Mouse (Mus musculus): ENCODE measurements around the gene Olfr347. TPM values are rescaled to one million over a fixed set of nuclear protein-coding genes. Genes with fewer than 3 reads are reported as not detected.

Olfr347 gene
- total RNA-seq (2021): not detected
- long read RNA-seq, experiment 1: 0 reads
- long read RNA-seq, experiment 2: 0 reads

DNA sequence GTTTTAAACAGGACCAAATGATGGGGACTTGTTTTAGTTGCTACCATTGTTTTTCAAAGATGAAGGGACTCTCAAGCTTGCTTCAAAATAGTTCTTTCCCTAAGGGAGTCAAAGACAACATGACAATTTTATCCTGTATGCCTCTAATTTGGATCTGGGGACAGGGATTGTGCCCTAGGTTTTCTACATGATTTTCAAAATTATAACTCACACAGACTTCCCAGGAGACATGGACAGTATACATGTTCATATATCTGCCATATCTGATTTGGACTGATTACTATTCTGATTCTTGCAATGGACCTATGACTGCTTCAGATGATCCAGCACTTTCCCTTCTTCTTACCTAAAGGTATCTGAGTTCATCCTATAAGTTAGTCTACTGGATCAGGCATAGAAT lies at the start of gene Olfr347:
TSS of gene Olfr347 (plus strand) at position 301 of the 400 bp plus-strand sequence.
- DNase-seq (ENCODE audit: low spot score): no peak

DNA sequence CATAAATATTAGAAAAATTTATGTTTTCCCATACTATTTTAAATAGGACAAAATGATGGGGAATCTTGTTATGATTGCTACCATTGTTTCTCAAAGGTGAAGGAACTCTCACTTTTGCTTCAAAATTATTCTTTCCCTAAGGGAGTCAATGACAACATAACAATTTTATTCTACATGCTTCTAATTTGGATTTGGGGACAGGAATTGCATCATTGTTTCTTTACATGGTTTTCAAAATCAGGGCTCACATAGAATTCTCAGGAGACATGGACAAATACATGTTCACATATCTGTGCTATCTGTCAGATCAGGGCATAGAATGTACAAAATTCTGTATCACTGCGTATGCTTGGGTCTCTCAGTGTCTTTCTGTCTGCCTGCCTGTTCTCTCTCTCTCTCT lies 46.2 kb upstream of the Olfr347 start, which contains the start of gene Olfr346:
TSS of gene Olfr346 (plus strand) at position 301 of the 400 bp plus-strand sequence.
- no peak for DNase-seq (ENCODE audit: low spot score)

DNA sequence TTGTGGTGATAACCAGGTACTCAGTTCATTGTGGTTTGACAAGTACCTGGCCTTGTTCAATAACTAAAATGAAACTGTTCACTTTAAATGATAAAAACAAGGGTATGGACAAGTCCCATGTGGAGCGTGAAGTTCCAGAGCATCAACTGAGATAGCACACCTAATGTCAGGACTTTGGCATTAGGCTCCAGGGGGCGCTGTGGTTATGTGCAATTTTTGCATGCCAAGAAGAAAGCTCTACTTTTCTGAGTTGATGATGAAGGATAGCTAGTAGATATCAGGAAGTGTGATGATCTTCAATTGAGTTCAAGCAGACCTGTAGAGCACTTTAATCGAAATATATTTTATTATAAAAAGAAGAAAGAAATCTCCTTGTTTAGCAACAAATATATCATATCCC lies 4.5 kb downstream of the Olfr347 start:
- DNase-seq (ENCODE audit: low spot score): no peak

DNA sequence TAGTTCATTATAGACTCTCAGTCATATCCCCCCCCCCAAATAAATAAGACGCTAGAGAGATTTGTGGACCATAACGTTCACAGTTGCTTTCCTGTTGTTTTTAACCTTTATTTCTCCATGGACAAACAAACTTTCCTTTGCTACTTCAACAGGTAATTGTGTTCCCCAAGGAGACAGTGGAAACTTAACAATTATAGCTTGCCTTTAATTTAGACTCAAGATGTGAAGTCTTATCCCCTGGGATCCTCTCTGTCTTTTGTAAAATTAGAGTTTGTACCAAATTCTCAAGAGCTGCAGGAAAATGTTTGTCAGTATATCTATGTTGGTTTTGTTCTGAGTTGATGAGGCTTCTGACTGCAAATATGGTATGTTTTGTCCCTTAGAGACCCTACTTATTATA lies 52.3 kb downstream of the Olfr347 start, which contains the start of gene Olfr348:
TSS of gene Olfr348 (plus strand) at position 301 of the 400 bp plus-strand sequence.
- DNase-seq (ENCODE audit: low spot score): no peak

Other genes with a start within 250 kb of the Olfr347 start
- not detected for gene Olfr341, start 249.4 kb upstream of the Olfr347 start, total RNA-seq (2021)
- not detected for gene Olfr342, start 206.9 kb upstream of the Olfr347 start, total RNA-seq (2021)
- not detected for gene Olfr344, start 165.2 kb upstream of the Olfr347 start, total RNA-seq (2021)
- gene Olfr345, start 91.9 kb upstream of the Olfr347 start, total RNA-seq (2021): not detected
- not detected for gene Olfr346, start 46.1 kb upstream of the Olfr347 start, total RNA-seq (2021)
- not detected for gene Olfr348, start 52.4 kb downstream of the Olfr347 start, total RNA-seq (2021)
- not detected for gene Olfr50, start 58.6 kb downstream of the Olfr347 start, total RNA-seq (2021)
- not detected for gene Olfr3, start 85.1 kb downstream of the Olfr347 start, total RNA-seq (2021)
- gene Olfr350, start 114.4 kb downstream of the Olfr347 start, total RNA-seq (2021): not detected
- gene Olfr351, start 130.8 kb downstream of the Olfr347 start, total RNA-seq (2021): not detected
- gene Olfr352, start 136.6 kb downstream of the Olfr347 start, total RNA-seq (2021): not detected
- gene Olfr353, start 161.0 kb downstream of the Olfr347 start, total RNA-seq (2021): not detected
- not detected for gene Olfr354, start 173.8 kb downstream of the Olfr347 start, total RNA-seq (2021)
- gene Olfr355, start 197.0 kb downstream of the Olfr347 start, total RNA-seq (2021): not detected
- not detected for gene Olfr356, start 205.2 kb downstream of the Olfr347 start, total RNA-seq (2021)

Data from gastrocnemius, adult 18-20 months (tissue).